In the genomic region with DNA sequence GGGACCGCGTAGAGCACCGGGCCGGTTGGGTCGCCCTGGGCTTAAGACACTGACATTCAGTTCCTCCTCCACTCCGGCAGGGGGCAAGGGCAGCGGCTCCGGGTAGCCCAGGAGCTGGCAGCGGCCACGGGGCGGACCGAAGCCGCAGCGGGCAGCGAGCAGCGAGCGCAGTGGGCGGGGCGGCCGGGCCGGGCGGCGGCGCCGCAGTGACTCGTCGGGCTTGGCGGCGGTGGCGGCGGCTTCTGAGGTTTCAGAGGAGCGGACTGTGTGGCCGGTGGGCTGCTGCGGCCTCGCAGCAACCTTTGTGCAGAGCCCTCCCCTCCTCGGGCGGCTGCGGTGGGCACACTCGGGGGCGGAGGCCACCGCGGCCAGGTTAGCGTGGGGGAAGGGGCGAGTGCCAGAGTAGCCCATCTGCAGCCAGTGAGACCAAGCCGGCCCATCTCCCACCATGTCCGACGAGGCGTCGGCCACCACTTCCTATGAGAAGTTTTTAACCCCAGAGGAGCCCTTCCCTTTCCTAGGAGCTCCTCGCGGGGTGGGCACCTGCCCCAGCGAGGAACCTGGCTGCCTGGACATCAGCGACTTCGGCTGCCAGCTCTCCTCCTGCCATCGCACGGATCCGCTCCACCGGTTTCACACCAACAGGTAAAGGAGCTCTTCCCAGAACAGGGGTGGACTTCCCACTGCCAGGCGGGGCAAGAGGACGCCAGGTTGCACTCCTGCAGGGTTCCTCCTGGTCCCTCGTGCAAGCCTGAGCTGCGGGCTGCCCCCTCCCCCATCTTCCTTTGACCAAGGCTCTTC, we compare ENCODE assay signal across 7 mouse cellular contexts. TPM values are rescaled to one million over a fixed set of nuclear protein-coding genes. Genes with fewer than 3 reads are reported as not detected.
DNase-seq lines count a peak whose midpoint lies in the region; ATAC-seq lines count a peak whose summit lies in the region.

A gene (plus strand): TSS at position 170 of the 801 bp plus-strand sequence.

- H3K27ac ChIP-seq in intestine, embryonic 14.5 days (ENCODE audit: low read depth), result no peak within 1 kb of the TSS
- H3K27ac ChIP-seq in limb, embryonic 10.5 days, result peak within 1 kb of the TSS; percentile 89
- H3K27ac ChIP-seq in midbrain, embryonic 12.5 days (replicated peaks), result peak within 1 kb of the TSS; percentile 30; the same call in 1 of the 2 replicates

- no peaks in the 10 kb centered on the region for H3K9me3 ChIP-seq in intestine, embryonic 14.5 days (ENCODE audit: control insufficient read depth, low read length)
- no peaks in the 10 kb centered on the region for H3K9me3 ChIP-seq in limb, embryonic 10.5 days (replicated peaks)
- no peaks in the 10 kb centered on the region for H3K9me3 ChIP-seq in midbrain, embryonic 12.5 days

- peak within 1 kb of the TSS; percentile 54 for H3K4me2 ChIP-seq in intestine, embryonic 14.5 days (ENCODE audit: low read length)
- H3K4me2 ChIP-seq in midbrain, embryonic 12.5 days (replicated peaks), result peak within 1 kb of the TSS; percentile 63

- peak within 1 kb of the TSS; percentile 55 for H3K9ac ChIP-seq in intestine, embryonic 14.5 days (ENCODE audit: low read length)
- peak within 1 kb of the TSS; percentile 67 for H3K9ac ChIP-seq in midbrain, embryonic 12.5 days (replicated peaks)

- H3K27me3 ChIP-seq in intestine, embryonic 14.5 days (replicated peaks; ENCODE audit: control insufficient read depth, insufficient read depth, low read length), result no peaks in the 10 kb centered on the region
- peaks cover 68% of the 10 kb centered on the region for H3K27me3 ChIP-seq in limb, embryonic 10.5 days (ENCODE audit: low read depth, poor library complexity, severe bottlenecking)
- H3K27me3 ChIP-seq in midbrain, embryonic 12.5 days, result no peaks in the 10 kb centered on the region

- peak; percentile 89 for DNase-seq in adrenal gland, adult 2 months
- DNase-seq in embryo, embryonic 10.5 days (ENCODE audit: low spot score), result peak; percentile 83
- peak; percentile 81 for DNase-seq in gastrocnemius, postnatal 14 days
- DNase-seq in intestine, embryonic 14.5 days (ENCODE audit: low spot score), result peak; percentile 76
- DNase-seq in limb, embryonic 10.5 days (ENCODE audit: low spot score), result peak; percentile 75
- peak; percentile 67 for DNase-seq in skeletal muscle tissue, adult 2 months (ENCODE audit: low read depth, low spot score)

- ATAC-seq in intestine, embryonic 14.5 days (replicated peaks; ENCODE audit: low FRiP score, low TSS enrichment, low read depth), result peak; percentile 92
- ATAC-seq in midbrain, embryonic 12.5 days (ENCODE audit: low FRiP score, low read depth), result peak; percentile 97

- peak within 1 kb of the TSS; percentile 63 for H3K4me3 ChIP-seq in intestine, embryonic 14.5 days (ENCODE audit: low read depth, low read length)
- peak within 1 kb of the TSS; percentile 69 for H3K4me3 ChIP-seq in limb, embryonic 10.5 days
- H3K4me3 ChIP-seq in midbrain, embryonic 12.5 days, result peak within 1 kb of the TSS; percentile 67

- H3K36me3 ChIP-seq in intestine, embryonic 14.5 days (ENCODE audit: control insufficient read depth, insufficient read depth, low read length), result no peaks in the 10 kb centered on the region
- H3K36me3 ChIP-seq in limb, embryonic 10.5 days, result no peaks in the 10 kb centered on the region
- no peaks in the 10 kb centered on the region for H3K36me3 ChIP-seq in midbrain, embryonic 12.5 days

- intact Hi-C loops in gastrocnemius, postnatal 14 days (cut with DNase I; ENCODE audit: low total_unique reads), result no loop called here

- no peaks in the 10 kb centered on the region; the same call in 1 of the 2 replicates for H3K4me1 ChIP-seq in intestine, embryonic 14.5 days (replicated peaks; ENCODE audit: control insufficient read depth, insufficient read depth, low read length)
- H3K4me1 ChIP-seq in limb, embryonic 10.5 days, result peaks cover 4% of the 10 kb centered on the region; the same call in 1 of the 2 replicates
- H3K4me1 ChIP-seq in midbrain, embryonic 12.5 days, result no peaks in the 10 kb centered on the region

- 22% methylated on average over 39 of the region's 62 CpGs for WGBS in intestine, embryonic 14.5 days
- 12% methylated on average over 53 of the region's 62 CpGs for WGBS in limb, embryonic 10.5 days
- WGBS in midbrain, embryonic 12.5 days, result 14% methylated on average over 33 of the region's 62 CpGs

RNA-seq across cellular contexts. Expression of the gene that starts here (rescaled TPM):
- 1 to 10 TPM; 4.6 to 6.5 TPM for total RNA-seq in adrenal gland, adult 2 months (2021)
- 0.55 and 0.58 TPM in 2 replicates for polyA plus RNA-seq in adrenal gland, adult 2 months (2012; rRNA removed)
- 1 to 10 TPM; 3.6 to 3.7 TPM for total RNA-seq in gastrocnemius, postnatal 14 days (2021)
- 8.7 and 9.0 TPM in 2 replicates for polyA plus RNA-seq in intestine, embryonic 14.5 days (2014; fragmentation: Nextera tagmentation; extraction: Ambion mirVana)
- polyA plus RNA-seq in limb, embryonic 10.5 days (2016; fragmentation: Nextera tagmentation; extraction: Ambion mirVana), result 15.5 and 16.1 TPM in 2 replicates
- polyA plus RNA-seq in midbrain, embryonic 12.5 days (2016; fragmentation: Nextera tagmentation; extraction: Ambion mirVana), result 12.2 and 13.4 TPM in 2 replicates
